Mouse (Mus musculus) lung, embryonic 16.5 days (tissue): Measurements from ENCODE around the gene Dgkh. TPM values are rescaled to one million over a fixed set of nuclear protein-coding genes. Genes with fewer than 3 reads are reported as not detected.

Source experiments
- ATAC-seq: fragments of 200-750 bp; cut with Nextera tagmentation; 2 replicates; pipeline ENCODE4 v1.8.0; 2017; ENCODE audit warnings: low read depth, mild to moderate bottlenecking, moderate library complexity
- H3K27ac ChIP-seq: fragments of 300-500 bp; sonication (generic); 2 replicates; pipeline ENCODE4 v1.5.1; 2014; ENCODE audit warnings: mild to moderate bottlenecking, control low read depth, low read length
- H3K27me3 ChIP-seq: fragments of 300-500 bp; sonication (generic); 2 replicates; pipeline ENCODE4 v1.6.1; 2014; ENCODE audit warnings: low read depth, low read length, mixed read lengths; ENCODE audit not compliant: control insufficient read depth, insufficient read depth
- H3K36me3 ChIP-seq: fragments of 300-500 bp; sonication (generic); 2 replicates; pipeline ENCODE4 v1.6.1; 2014; ENCODE audit warnings: low read length; ENCODE audit not compliant: control insufficient read depth, insufficient read depth
- H3K4me1 ChIP-seq: fragments of 300-500 bp; sonication (generic); replicated peaks from 2 replicates; pipeline ENCODE4 v1.6.1; 2014; ENCODE audit warnings: low read length, mixed read lengths; ENCODE audit not compliant: control insufficient read depth, insufficient read depth
- H3K4me2 ChIP-seq: fragments of 300-500 bp; sonication (generic); 2 replicates; pipeline ENCODE4 v1.6.1; 2014; ENCODE audit warnings: low read depth, low read length, control low read depth
- H3K4me3 ChIP-seq: fragments of 300-500 bp; sonication (generic); 2 replicates; pipeline ENCODE4 v1.5.1; 2014; ENCODE audit warnings: mild to moderate bottlenecking, low read length, control low read depth
- H3K9ac ChIP-seq: fragments of 300-500 bp; sonication (generic); 2 replicates; pipeline ENCODE4 v1.6.1; 2014; ENCODE audit warnings: low read length, control low read depth
- H3K9me3 ChIP-seq: fragments of 300-500 bp; sonication (generic); 2 replicates; pipeline ENCODE4 v1.6.1; 2016; ENCODE audit warnings: low read length; ENCODE audit not compliant: control insufficient read depth
- WGBS: fragments of 180-500 bp; shearing (Covaris S2); extraction: QIAGEN DNeasy Blood & Tissue Kit; methylation state at CpG from one replicate; pipeline ENCODE4 v1.1.7; 2014; 5-methylcytosine and 5-hydroxymethylcytosine counted together
- polyA plus RNA-seq: library from polyadenylated mRNA; unstranded; fragments of >200 nt; fragmentation: Nextera tagmentation; extraction: Ambion mirVana; gene quantifications from 2 replicates; pipeline ENCODE4 v1.2.1, GENCODE M21; 2015

Dgkh gene
- polyA plus RNA-seq, 1 experiment from 2014 or later = 1.8 TPM

GRCm38 (mm10) chr14:78703361-78703760 is 29.2 kb downstream of the Dgkh start:
- Histone ChIP-seq H3K27ac (no peak overlapping the region), H3K27me3 (no peaks in the 10 kb centered on the region), H3K4me3 (no peak overlapping the region), H3K9me3 (no peaks in the 10 kb centered on the region), H3K4me2 (no peak overlapping the region), H3K4me1 (peaks cover 20% of the 10 kb centered on the region), H3K36me3 (no peaks in the 10 kb centered on the region), H3K9ac (no peak overlapping the region)
- 82% methylated on average over 6 of the region's 6 CpGs for WGBS
- ATAC-seq = no peak

GRCm38 (mm10) chr14:78702048-78702447 is 30.5 kb downstream of the Dgkh start:
- ATAC-seq = peak; percentile 71
- peak overlapping the region; percentile 67 for H3K27ac ChIP-seq
- H3K4me2 ChIP-seq = no peak overlapping the region
- 39% methylated on average over 4 of the region's 4 CpGs for WGBS
- no peak overlapping the region for H3K4me3 ChIP-seq
- no peaks in the 10 kb centered on the region for H3K9me3 ChIP-seq
- H3K36me3 ChIP-seq = no peaks in the 10 kb centered on the region
- H3K27me3 ChIP-seq = no peaks in the 10 kb centered on the region
- H3K9ac ChIP-seq = no peak overlapping the region
- H3K4me1 ChIP-seq = peaks cover 20% of the 10 kb centered on the region

- WGBS = 31% methylated on average over 8 of the region's 8 CpGs
- no peak overlapping the region for H3K4me3 ChIP-seq
- no peaks in the 10 kb centered on the region for H3K9me3 ChIP-seq
- ATAC-seq = peak; percentile 44; the same call in 1 of the 2 replicates
- H3K9ac ChIP-seq = no peak overlapping the region
- H3K27ac ChIP-seq = peak overlapping the region; percentile 67
- H3K4me1 ChIP-seq = peaks cover 20% of the 10 kb centered on the region
- no peaks in the 10 kb centered on the region for H3K36me3 ChIP-seq
- no peaks in the 10 kb centered on the region for H3K27me3 ChIP-seq
- H3K4me2 ChIP-seq = peak overlapping the region; percentile 36
These were observed 31.1 kb downstream of the Dgkh start for GRCm38 (mm10) chr14:78701501-78701900.

GRCm38 (mm10) chr14:78701087-78701486 is 31.5 kb downstream of the Dgkh start:
- H3K27ac ChIP-seq = peak overlapping the region; percentile 67
- no peak overlapping the region for H3K4me3 ChIP-seq
- H3K9me3 ChIP-seq = no peaks in the 10 kb centered on the region
- WGBS = 32% methylated on average over 9 of the region's 9 CpGs
- H3K4me1 ChIP-seq = peaks cover 20% of the 10 kb centered on the region
- H3K9ac ChIP-seq = no peak overlapping the region
- H3K36me3 ChIP-seq = no peaks in the 10 kb centered on the region
- H3K4me2 ChIP-seq = peak overlapping the region; percentile 36
- no peaks in the 10 kb centered on the region for H3K27me3 ChIP-seq
- ATAC-seq = peak; percentile 82

- no peak overlapping the region for H3K9ac ChIP-seq
- ATAC-seq = no peak
- H3K4me2 ChIP-seq = no peak overlapping the region
- peaks cover 17% of the 10 kb centered on the region for H3K4me1 ChIP-seq
- H3K36me3 ChIP-seq = no peaks in the 10 kb centered on the region
- no peak overlapping the region for H3K27ac ChIP-seq
- H3K9me3 ChIP-seq = no peaks in the 10 kb centered on the region
- no peak overlapping the region for H3K4me3 ChIP-seq
- WGBS = 72% methylated on average over 3 of the region's 3 CpGs
- H3K27me3 ChIP-seq = no peaks in the 10 kb centered on the region
These were observed 32.9 kb downstream of the Dgkh start for GRCm38 (mm10) chr14:78699634-78700033.

- 83% methylated on average over 5 of the region's 5 CpGs for WGBS
- Histone ChIP-seq H3K4me2 (no peak overlapping the region), H3K27me3 (no peaks in the 10 kb centered on the region), H3K27ac (no peak overlapping the region), H3K9ac (no peak overlapping the region), H3K36me3 (no peaks in the 10 kb centered on the region), H3K4me1 (peaks cover 17% of the 10 kb centered on the region), H3K4me3 (no peak overlapping the region), H3K9me3 (no peaks in the 10 kb centered on the region)
- no peak for ATAC-seq
These were observed 33.4 kb downstream of the Dgkh start for GRCm38 (mm10) chr14:78699196-78699595.

- WGBS = 95% methylated on average over 8 of the region's 8 CpGs
- Histone ChIP-seq H3K9me3 (no peaks in the 10 kb centered on the region), H3K4me1 (peaks cover 7% of the 10 kb centered on the region), H3K27ac (no peak overlapping the region), H3K36me3 (no peaks in the 10 kb centered on the region), H3K27me3 (no peaks in the 10 kb centered on the region), H3K9ac (no peak overlapping the region), H3K4me2 (no peak overlapping the region), H3K4me3 (no peak overlapping the region)
- ATAC-seq = no peak
These were observed 38.5 kb downstream of the Dgkh start for GRCm38 (mm10) chr14:78694121-78694520.

- Histone ChIP-seq H3K27me3 (no peaks in the 10 kb centered on the region), H3K4me1 (peaks cover 7% of the 10 kb centered on the region), H3K36me3 (no peaks in the 10 kb centered on the region), H3K27ac (no peak overlapping the region), H3K4me2 (no peak overlapping the region), H3K9ac (no peak overlapping the region), H3K9me3 (no peaks in the 10 kb centered on the region), H3K4me3 (no peak overlapping the region)
- WGBS = 32% methylated on average over 4 of the region's 4 CpGs
- no peak for ATAC-seq
These were observed 40.0 kb downstream of the Dgkh start for GRCm38 (mm10) chr14:78692602-78693001.

- 52% methylated on average over 5 of the region's 5 CpGs for WGBS
- Histone ChIP-seq H3K4me2 (no peak overlapping the region), H3K27ac (no peak overlapping the region), H3K4me3 (no peak overlapping the region), H3K27me3 (no peaks in the 10 kb centered on the region), H3K4me1 (peaks cover 7% of the 10 kb centered on the region), H3K9me3 (no peaks in the 10 kb centered on the region), H3K9ac (no peak overlapping the region), H3K36me3 (no peaks in the 10 kb centered on the region)
- 0 out of 2 replicates have a peak, but pooled peaks have one; percentile 34 for ATAC-seq
These were observed 40.6 kb downstream of the Dgkh start for GRCm38 (mm10) chr14:78691926-78692487.

- Histone ChIP-seq H3K9ac (no peak overlapping the region), H3K4me2 (no peak overlapping the region), H3K36me3 (no peaks in the 10 kb centered on the region), H3K27ac (no peak overlapping the region), H3K27me3 (no peaks in the 10 kb centered on the region), H3K4me1 (peaks cover 7% of the 10 kb centered on the region), H3K4me3 (no peak overlapping the region), H3K9me3 (no peaks in the 10 kb centered on the region)
- no peak for ATAC-seq
- 66% methylated on average over 1 of the region's 1 CpGs for WGBS
These were observed 41.7 kb downstream of the Dgkh start for GRCm38 (mm10) chr14:78690883-78691282.
